Mouse (Mus musculus): Measurements from ENCODE around the gene Edn2. TPM values are rescaled to one million over a fixed set of nuclear protein-coding genes. Genes with fewer than 3 reads are reported as not detected.

Gene Edn2
- total and polyA plus RNA-seq, 2 experiments from 2014 or later = 0.20 TPM; not detected in 1

DNA sequence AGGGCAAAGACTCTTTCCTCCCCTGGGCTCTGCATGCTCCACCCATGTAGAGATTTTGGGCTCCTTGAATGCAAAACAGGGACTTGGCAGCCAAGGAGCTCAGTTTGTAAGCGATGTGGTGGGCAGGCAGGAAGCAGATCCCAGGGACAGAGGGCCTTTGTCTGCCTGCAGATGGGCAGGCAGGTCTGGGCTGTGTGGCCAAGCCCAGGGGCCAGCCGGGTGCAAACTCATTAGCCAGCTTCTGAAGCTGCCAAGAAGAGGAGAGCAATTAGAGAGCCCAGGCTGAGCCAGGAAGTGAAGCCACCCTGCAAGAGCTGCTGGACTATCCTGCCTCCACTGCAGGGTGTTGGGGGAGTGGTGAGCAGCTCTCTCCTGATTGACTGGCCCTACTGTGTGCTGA is 28.9 kb downstream of the Edn2 start:
- Histone ChIP-seq H3K36me3 (replicated peaks; ENCODE audit: control insufficient read depth, insufficient read depth, low read length) (no peaks in the 10 kb centered on the region), H3K4me1 (ENCODE audit: control insufficient read depth, insufficient read depth) (no peaks in the 10 kb centered on the region), H3K4me2 (ENCODE audit: low read depth, low read length) (no peak overlapping the region), H3K27ac (ENCODE audit: low read depth) (no peak overlapping the region), H3K9ac (replicated peaks; ENCODE audit: low read depth, low read length) (no peak overlapping the region), H3K27me3 (ENCODE audit: control insufficient read depth, insufficient read depth, low read length) (peaks cover 9% of the 10 kb centered on the region; the same call in 1 of the 2 replicates), H3K4me3 (ENCODE audit: low read depth, low read length) (no peak overlapping the region), H3K9me3 (replicated peaks; ENCODE audit: control insufficient read depth, low read length) (no peaks in the 10 kb centered on the region)
- ATAC-seq (ENCODE audit: insufficient read depth, low read depth) (no peak), DNase-seq (ENCODE audit: low spot score) (no peak)
- TF ChIP-seq EP300 (IDR thresholded peaks at IDR 0.05; ENCODE audit: low read depth) (no peak), CTCF (IDR thresholded peaks at IDR 0.05; ENCODE audit: low read depth) (no peak)
- 50% methylated on average over 2 of the region's 2 CpGs for WGBS

DNA sequence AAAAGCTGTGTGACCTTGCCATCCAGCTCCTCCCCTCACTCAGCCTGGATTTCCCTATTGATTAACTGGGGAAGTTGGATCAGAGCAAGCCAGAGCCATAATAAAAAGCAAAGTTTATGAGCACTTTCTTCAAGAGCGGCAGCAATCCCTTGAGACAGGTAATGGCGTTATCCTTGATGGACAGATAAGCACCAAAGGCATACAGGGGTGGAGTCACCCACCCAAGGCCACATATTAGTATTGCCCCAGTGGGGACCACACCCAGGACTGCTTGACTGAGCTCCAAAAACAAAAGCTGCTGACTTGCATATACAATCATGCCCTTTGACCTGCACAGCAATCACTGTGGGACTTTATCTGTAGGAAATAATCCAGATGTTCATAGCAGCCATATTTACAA is 31.0 kb downstream of the Edn2 start:
- no peak overlapping the region for H3K27ac ChIP-seq (ENCODE audit: low read depth)
- H3K36me3 ChIP-seq (replicated peaks; ENCODE audit: control insufficient read depth, insufficient read depth, low read length) = no peaks in the 10 kb centered on the region
- no peaks in the 10 kb centered on the region for H3K9me3 ChIP-seq (replicated peaks; ENCODE audit: control insufficient read depth, low read length)
- ATAC-seq (ENCODE audit: insufficient read depth, low read depth) (no peak), DNase-seq (ENCODE audit: low spot score) (no peak)
- 78% methylated on average over 2 of the region's 2 CpGs for WGBS
- peaks cover 3% of the 10 kb centered on the region; the same call in 1 of the 2 replicates for H3K27me3 ChIP-seq (ENCODE audit: control insufficient read depth, insufficient read depth, low read length)
- H3K9ac ChIP-seq (replicated peaks; ENCODE audit: low read depth, low read length) = no peak overlapping the region
- no peak for TF ChIP-seq CTCF (IDR thresholded peaks at IDR 0.05; ENCODE audit: low read depth)
- TF ChIP-seq EP300 (IDR thresholded peaks at IDR 0.05; ENCODE audit: low read depth) = no peak
- H3K4me2 ChIP-seq (ENCODE audit: low read depth, low read length) = no peak overlapping the region
- no peaks in the 10 kb centered on the region for H3K4me1 ChIP-seq (ENCODE audit: control insufficient read depth, insufficient read depth)
- H3K4me3 ChIP-seq (ENCODE audit: low read depth, low read length) = no peak overlapping the region

DNA sequence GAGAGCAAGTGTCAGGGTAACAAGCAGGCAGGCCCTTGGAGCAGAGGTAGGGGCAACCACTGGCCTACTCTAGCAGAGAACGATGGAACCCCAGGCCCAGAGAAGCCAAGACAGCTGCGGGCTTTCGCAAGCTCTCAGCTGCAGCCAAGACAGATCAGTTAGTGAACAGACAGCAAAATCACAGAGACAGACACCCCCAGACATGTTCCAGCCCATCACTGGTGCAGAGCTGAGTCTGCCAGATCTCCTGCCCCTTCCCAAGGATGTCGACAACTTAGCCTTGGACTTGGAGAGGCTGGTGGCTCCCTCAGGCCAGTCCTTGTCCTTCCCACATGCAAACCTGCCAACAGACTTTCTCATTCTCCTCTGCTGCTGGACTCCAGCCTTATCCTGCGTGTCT is 33.0 kb downstream of the Edn2 start:
- H3K4me3 ChIP-seq (ENCODE audit: low read depth, low read length) = no peak overlapping the region
- no peaks in the 10 kb centered on the region for H3K36me3 ChIP-seq (replicated peaks; ENCODE audit: control insufficient read depth, insufficient read depth, low read length)
- 69% methylated on average over 5 of the region's 5 CpGs for WGBS
- no peaks in the 10 kb centered on the region for H3K9me3 ChIP-seq (replicated peaks; ENCODE audit: control insufficient read depth, low read length)
- TF ChIP-seq EP300 (IDR thresholded peaks at IDR 0.05; ENCODE audit: low read depth) = no peak
- TF ChIP-seq CTCF (IDR thresholded peaks at IDR 0.05; ENCODE audit: low read depth) = no peak
- ATAC-seq (ENCODE audit: insufficient read depth, low read depth) = no peak
- H3K9ac ChIP-seq (replicated peaks; ENCODE audit: low read depth, low read length) = no peak overlapping the region
- H3K27me3 ChIP-seq (ENCODE audit: control insufficient read depth, insufficient read depth, low read length) = peaks cover 3% of the 10 kb centered on the region; the same call in 1 of the 2 replicates
- no peak overlapping the region for H3K4me2 ChIP-seq (ENCODE audit: low read depth, low read length)
- no peak overlapping the region for H3K27ac ChIP-seq (ENCODE audit: low read depth)
- no peaks in the 10 kb centered on the region for H3K4me1 ChIP-seq (ENCODE audit: control insufficient read depth, insufficient read depth)
- DNase-seq (ENCODE audit: low spot score) = no peak

DNA sequence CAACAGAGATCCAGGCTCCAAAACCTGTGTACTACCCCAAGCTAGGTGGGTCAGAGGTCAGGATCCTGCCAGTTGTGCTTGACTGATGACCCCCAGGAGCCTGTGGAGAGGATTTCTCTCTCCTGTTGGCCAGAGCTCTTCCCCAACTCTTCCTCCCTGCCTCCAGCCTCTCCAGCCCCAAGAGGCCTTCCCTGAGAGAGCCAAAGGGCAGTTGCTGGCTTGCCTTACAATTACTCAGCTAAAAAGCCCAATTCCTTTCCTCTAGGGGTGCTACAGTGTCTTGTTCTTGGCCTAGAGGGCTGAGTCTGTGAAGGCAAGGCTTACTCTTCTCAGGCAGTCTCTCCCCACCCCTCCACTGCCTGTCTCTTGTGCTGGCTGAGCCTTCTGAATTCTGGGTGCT is 34.0 kb downstream of the Edn2 start:
- Histone ChIP-seq H3K4me3 (ENCODE audit: low read depth, low read length) (no peak overlapping the region), H3K9me3 (replicated peaks; ENCODE audit: control insufficient read depth, low read length) (no peaks in the 10 kb centered on the region), H3K9ac (replicated peaks; ENCODE audit: low read depth, low read length) (no peak overlapping the region), H3K4me1 (ENCODE audit: control insufficient read depth, insufficient read depth) (no peaks in the 10 kb centered on the region; the same call in 1 of the 2 replicates), H3K27me3 (ENCODE audit: control insufficient read depth, insufficient read depth, low read length) (0 out of 2 replicates have a peak, but pooled peaks cover 1% of the 10 kb centered on the region), H3K36me3 (replicated peaks; ENCODE audit: control insufficient read depth, insufficient read depth, low read length) (no peaks in the 10 kb centered on the region), H3K4me2 (ENCODE audit: low read depth, low read length) (no peak overlapping the region), H3K27ac (ENCODE audit: low read depth) (no peak overlapping the region)
- ATAC-seq (ENCODE audit: insufficient read depth, low read depth) (no peak), DNase-seq (ENCODE audit: low spot score) (no peak)
- no peak for TF ChIP-seq CTCF (IDR thresholded peaks at IDR 0.05; ENCODE audit: low read depth)
- TF ChIP-seq EP300 (IDR thresholded peaks at IDR 0.05; ENCODE audit: low read depth) = no peak

DNA sequence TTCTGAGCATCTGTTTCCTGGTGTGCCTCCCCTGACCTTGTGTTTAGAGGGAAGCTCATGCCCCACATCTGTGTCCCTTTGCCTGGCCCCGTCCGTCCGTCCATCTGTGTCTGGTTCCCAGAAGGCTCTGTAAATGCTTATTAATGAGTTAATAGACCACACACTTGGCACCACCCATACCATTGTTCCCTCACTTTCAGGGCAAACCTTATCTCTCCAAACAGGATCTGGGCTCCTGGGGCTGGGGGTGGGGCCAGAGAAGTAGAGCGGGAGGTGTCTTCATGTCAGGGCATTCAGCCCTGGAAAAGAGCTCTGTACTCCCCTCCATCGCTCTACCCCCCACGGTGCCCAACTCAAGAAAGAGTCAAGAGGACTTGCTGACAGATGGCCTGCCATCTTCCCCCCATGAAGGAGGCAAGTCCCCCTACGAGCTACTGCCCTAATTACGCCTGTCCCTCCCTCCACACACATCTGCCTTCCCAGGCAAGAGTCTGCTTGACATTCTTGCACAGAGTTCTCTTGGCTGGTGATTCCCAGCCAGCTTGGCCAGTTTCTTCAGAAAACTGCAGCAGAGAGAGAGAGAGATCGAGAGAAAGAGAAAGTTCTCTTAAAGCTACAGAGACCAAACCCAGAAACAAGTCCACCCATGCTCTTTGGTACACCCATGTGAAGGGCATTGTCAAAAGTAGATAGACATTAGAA is 38.3 kb downstream of the Edn2 start:
- H3K27me3 ChIP-seq (ENCODE audit: control insufficient read depth, insufficient read depth, low read length) = no peaks in the 10 kb centered on the region
- H3K9ac ChIP-seq (replicated peaks; ENCODE audit: low read depth, low read length) = no peak overlapping the region
- H3K4me2 ChIP-seq (ENCODE audit: low read depth, low read length) = no peak overlapping the region
- H3K9me3 ChIP-seq (replicated peaks; ENCODE audit: control insufficient read depth, low read length) = no peaks in the 10 kb centered on the region
- no peaks in the 10 kb centered on the region for H3K36me3 ChIP-seq (replicated peaks; ENCODE audit: control insufficient read depth, insufficient read depth, low read length)
- TF ChIP-seq EP300 (IDR thresholded peaks at IDR 0.05; ENCODE audit: low read depth) (no peak), CTCF (IDR thresholded peaks at IDR 0.05; ENCODE audit: low read depth) (no peak)
- ATAC-seq (ENCODE audit: insufficient read depth, low read depth) (no peak; the same call in 1 of the 2 replicates), DNase-seq (ENCODE audit: low spot score) (no peak)
- WGBS = 48% methylated on average over 9 of the region's 9 CpGs
- H3K4me3 ChIP-seq (ENCODE audit: low read depth, low read length) = no peak overlapping the region
- H3K27ac ChIP-seq (ENCODE audit: low read depth) = no peak overlapping the region
- peaks cover 11% of the 10 kb centered on the region for H3K4me1 ChIP-seq (ENCODE audit: control insufficient read depth, insufficient read depth)

All from heart, postnatal 0 days (tissue).